Mouse (Mus musculus): Measurements from ENCODE around the gene Rorc.

Gene Rorc

DNA sequence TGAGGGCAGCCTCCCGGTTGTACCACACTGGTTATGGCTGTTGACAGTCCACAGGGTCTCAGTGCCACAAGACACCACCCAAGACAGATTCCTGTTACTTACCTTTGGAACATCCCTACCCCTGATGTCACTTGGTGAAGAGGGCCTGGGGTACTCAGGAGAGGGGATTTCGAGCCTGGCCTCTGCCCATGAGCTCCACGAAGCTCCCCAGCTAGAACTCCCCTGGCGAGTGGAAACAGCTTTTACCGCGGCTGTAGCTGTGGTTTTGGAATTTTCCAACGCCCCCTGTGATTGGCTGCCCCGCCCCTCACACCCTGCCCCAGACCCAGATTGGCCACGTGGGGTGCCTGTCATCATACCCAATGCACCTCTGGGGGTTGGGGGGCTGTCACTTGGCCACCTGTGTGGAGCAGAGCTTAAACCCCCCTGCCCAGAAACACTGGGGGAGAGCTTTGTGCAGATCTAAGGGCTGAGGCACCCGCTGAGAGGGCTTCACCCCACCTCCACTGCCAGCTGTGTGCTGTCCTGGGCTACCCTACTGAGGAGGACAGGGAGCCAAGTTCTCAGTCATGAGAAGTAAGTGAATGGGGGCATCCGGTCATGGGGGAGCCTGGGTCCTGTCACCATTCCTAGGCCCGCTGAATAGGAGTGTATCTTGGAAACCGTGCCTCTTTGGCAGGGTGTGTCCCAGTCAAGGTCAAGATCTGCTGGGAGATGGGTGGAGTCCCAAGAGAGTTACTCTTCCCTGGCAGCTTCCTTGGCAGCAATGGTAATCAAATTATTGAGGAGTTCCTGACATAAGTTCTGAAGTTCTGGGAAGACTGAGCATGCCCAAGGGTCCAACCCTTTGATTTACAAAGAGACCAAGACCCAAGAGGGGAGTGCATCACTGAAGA, 4.7 kb downstream of the Rorc start:
- DNase-seq = no peak

DNA sequence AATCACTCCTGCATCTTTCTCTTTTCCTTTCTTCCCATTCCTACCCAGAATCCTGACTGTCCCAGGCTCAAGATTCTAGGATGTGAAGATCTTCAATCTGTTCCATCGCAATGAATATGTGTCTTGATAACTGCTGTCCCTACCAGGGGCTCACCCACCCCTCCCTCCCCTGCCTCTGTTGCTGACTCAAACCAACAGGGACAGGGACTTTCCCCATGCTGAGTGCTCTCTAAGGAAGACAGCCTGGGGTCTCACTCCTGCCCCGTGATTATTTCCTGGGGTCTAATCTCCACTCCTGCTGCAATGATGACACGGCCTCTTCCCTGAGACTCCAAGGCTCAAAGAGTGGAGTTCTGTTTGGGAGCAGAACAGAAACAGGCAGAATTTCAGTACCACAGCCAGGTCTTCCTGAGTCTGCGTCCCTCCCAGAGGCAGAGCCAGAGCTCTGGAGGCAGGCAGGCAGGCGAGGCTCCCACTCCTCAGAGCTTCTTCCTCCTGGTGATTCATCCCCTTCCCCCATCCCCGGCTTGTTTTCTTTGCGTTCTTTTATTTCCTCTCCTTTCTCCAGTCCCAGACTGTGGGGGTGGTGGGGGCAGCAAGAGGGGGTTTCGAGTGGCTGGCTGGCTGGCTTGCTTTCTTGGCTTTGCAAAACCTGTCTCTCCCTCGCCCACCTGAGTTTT, 7.4 kb downstream of the Rorc start:
- DNase-seq = no peak

DNA sequence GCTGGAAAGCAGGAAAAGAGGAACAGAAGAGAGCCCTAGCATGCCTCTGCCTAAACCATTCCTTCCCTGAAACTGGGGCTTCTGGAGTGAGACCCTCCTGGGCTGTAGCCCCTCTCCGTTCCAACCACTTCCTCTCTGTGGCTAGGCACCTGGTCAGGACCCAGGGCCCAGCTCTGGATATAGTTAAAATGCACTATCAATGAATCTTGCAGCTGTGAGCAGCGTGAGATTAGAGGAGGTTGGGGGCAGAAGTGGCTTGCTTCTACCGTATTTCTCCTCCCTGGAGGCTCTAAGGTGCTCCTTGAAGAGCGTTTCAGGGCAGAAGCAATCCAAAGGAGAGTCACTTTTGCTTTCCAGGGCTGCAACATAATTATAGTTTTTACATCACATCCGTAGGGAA, 9.7 kb downstream of the Rorc start:
- DNase-seq = no peak

DNA sequence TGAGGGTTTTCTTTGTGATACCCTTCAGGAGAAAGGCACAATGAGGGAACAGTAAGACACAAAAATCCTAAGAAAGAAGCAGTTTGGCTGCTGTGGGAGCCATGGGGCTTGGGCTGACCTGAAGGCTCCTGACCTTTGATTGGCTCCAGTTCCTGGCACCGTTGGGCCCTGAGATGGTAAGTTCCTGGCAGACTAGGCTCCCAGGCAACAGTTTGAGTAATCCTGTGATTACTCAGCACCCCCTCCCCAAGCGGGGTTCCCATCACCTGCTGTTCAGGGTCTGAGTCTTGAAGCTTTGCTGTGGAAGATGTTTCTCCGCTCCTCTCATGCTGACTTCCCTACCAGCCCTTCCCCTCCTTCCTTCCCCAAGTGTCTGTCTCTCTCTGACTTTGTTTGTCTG, 10.9 kb downstream of the Rorc start:
- no peak for DNase-seq

DNA sequence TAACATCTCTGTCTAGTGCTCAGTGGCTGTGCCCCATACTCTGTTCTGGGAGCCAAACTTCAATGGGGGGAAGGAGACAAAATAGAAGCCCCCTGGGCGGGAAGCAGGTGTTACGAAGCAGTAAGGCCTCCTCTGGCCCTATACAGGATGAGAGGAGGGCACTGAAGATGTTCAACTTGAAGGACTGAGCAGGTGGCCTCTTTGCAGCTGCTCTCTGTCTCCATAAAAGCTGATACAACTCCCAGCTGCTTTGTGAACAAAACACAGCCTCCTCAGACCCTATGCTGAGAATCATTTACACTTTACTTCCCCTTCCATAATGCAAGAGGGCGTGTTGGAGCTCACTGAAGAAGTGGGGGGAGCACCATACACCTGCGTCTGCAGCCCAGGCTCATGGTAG, 14.1 kb downstream of the Rorc start:
- DNase-seq = no peak

DNA sequence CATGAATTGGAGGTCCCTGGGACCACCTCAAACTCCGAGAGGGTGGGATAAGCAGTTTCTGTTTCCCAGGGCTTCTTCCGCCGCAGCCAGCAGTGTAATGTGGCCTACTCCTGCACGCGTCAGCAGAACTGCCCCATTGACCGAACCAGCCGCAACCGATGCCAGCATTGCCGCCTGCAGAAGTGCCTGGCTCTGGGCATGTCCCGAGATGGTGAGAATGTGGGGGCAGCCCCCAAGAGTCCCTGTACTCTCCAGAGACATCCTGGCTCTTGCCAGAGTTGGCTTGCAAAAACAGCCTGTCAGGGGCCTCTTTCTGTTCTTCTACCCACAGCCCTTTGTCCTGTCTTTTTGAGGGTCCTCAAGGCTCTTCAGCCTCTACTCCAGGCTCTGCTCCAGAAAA, 14.8 kb downstream of the Rorc start:
- DNase-seq = no peak

DNA sequence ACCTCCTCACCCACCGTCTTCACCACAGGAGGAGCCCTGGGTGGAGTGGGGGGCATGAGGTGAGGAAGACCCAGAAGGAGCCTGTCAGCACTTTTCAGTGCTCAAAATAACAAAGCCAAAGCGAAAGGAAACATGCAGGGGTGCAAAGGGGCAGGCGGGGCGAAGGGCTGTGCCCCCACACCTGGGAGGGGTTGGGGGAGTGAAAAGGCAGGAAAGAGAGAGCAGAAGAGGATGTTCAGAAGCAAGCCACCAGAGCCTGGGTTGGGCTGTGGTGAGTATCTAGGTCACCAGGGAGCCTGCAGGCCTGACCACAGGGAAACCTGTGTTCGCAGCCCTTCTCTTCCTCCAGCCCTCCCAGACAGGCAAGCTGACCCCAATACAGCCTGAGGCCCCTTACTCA, 15.5 kb downstream of the Rorc start:
- DNase-seq = no peak

DNA sequence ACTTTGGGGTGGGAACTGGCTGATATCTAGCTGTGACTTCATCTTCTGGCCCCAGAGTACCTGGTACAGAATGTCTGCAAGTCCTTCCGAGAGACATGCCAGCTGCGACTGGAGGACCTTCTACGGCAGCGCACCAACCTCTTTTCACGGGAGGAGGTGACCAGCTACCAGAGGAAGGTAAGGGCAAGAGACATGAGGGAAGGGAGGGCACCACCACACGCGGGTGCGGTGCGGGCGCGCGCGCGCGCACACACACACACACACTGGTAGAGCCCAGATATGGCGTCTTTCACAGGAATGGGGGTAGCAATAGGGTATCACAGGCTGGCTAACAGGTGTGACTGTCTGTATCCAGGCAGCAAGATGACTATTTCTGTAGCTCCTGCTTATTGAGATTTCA, 16.8 kb downstream of the Rorc start:
- no peak for DNase-seq

DNA sequence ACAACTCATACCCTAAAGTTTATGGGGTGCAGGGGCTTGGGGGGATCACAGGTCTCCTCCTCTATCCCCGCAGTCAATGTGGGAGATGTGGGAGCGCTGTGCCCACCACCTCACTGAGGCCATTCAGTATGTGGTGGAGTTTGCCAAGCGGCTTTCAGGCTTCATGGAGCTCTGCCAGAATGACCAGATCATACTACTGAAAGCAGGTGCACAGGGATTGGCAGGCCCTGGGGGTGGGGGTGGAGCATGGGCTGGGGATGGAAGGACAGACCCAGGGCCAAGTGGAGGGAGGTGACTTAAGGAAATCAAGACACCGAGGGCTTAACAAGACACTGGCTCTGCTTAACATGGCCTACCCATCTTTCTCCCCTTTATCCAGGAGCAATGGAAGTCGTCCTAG, 18.4 kb downstream of the Rorc start:
- DNase-seq = no peak

DNA sequence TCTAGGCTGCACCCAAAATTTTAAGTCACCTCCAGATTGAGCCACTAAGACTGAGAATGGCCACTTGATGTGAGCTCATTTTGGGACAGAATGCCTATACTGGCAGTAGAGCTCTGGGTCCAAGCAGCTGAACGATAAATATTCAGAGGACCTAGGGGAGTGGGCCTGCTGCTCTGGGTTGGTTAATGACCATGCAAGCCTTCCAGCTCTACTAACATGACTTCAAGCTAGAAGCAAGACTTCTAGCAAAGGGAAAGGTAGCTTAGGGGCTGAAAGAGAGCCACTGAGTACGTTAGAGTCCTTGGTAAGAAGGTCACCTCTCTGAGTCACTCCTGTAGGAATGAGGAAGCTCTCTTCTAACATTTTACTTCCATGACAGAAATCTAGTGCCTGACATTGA, 19.5 kb downstream of the Rorc start:
- no peak for DNase-seq

DNA sequence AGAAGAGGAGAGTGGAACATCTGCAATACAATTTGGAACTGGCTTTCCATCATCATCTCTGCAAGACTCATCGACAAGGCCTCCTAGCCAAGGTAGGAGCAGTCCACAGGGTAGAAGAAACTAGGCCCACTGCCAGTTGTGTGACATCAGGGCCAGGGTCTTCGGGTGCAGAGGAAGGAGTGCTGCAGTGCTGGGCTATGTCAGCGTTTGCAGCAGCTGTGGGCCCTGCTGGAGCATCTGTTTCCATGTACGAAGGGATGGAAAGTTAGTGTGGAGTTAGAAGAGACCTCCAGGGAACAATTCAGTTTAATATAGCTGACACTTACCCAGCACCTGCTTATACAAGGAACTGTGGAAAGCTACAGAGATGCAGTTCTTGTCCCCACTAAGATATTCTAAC, 20.5 kb downstream of the Rorc start:
- no peak for DNase-seq

DNA sequence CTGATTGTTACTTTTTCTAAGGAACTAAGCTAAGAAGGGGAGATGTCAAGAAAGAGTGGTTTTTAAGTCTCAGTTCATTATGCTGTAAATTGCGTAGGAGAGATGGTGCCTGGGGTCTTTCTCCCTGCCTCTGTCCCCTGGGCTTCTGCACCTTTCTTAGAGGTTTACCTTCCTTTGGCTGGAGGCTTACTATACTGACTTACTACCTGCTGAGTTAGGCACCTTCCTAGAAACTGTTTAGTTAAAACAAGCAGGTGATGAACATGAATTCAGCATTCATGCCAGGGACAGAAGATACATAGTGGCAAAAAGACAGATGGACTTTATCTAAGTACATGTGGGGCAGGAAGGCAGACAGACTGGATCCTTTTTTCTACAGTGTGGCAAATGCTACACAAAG, 23.7 kb downstream of the Rorc start:
- no peak for DNase-seq

DNA sequence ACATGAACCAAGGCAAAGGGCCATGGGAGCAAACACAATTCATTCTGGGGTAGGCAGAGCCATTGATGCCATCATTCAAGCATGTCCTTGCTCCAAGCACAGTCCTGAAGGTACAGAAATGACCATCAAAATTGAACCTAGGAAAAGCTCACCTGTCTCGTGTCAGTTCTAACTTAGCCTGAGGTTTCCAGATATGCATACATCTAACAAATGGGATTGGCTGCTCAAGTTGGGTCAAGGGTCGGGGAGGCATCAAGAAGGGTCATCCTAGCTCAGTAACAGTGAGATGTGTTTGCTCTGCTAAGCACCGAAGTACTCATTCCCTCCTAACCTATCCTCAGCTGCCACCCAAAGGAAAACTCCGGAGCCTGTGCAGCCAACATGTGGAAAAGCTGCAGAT, 24.3 kb downstream of the Rorc start:
- no peak for DNase-seq

DNA sequence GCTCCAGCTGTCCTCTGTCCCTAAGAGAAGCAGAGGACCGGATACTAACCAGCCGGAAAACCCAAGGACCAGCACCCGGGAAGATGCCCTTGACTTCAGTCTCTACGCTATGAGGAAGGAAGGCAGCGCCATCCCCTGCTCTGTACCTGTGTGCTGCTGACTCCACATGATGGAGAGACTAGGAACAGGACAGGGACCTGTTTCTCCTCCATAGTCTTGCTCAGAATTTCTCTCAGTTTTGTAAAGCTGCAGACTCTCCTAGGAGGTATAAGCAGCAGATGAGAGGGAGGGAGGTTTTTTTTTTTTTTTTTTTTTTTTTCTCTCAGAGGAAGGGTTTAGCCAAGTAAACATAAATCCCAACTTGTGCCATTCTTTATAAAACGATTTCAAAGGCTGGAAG, 25.6 kb downstream of the Rorc start, which contains the start of gene Lingo4:
Lingo4 (plus strand) TSS at position 301 of the 400 bp plus-strand sequence.
- DNase-seq = no peak

DNA sequence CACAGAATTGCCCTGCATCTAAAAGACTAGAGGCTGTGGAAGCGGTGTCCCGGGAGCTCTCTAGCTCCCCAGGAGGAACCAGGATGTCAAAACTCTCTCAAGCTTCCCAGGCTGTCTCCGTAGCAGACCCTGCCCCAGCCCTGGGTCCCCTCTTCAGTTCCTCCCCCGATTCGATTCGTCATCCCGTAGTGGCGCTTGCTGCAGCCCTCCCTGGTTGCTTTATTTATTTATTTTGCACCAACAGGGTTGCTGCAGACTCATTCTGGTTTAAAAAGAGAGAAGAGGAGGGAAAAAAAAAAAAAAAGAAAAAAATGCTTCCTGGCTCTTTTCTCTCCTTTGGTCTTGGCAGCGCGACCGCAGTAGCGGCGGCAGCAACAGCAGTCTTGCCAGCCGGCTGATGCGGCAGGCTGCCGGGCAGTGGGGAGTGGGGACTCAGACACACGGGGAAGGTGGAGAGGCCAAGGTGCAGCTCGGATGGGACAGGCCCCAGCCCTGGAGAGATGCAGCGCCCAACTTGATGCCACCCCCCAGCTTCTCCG, 26.4 kb downstream of the Rorc start:
- DNase-seq = peak; percentile 31

DNA sequence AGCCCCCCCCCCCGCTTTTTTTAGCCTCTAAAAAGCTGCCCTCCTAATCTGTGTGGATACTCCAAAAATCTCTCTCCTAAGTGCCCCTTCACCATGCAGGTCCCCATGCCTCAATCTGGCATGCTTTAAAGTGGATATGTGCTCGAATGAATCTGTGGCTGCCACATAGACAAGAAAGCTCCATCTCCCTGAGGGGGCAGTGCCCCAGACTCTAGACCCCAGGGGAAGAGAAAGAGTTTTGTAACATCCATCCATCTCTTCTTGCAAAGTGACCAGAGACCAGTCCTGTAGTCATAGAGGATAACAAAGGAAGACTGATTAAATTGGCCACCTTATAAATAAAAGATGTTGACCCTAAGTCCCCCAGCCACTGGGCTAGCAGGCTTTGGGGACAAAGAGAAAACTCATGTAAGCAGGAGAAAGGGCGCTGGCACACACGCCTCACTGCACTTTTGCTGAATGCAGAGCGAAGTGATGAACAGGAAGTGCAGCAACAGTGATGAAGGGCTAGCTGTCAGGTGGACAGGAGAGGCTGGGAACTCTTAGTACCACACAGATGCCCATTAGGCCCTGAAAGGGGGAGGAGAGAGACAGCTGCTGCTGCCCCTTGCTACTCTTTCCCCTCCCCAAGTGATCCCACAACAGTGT, 27.2 kb downstream of the Rorc start:
- no peak for DNase-seq

DNA sequence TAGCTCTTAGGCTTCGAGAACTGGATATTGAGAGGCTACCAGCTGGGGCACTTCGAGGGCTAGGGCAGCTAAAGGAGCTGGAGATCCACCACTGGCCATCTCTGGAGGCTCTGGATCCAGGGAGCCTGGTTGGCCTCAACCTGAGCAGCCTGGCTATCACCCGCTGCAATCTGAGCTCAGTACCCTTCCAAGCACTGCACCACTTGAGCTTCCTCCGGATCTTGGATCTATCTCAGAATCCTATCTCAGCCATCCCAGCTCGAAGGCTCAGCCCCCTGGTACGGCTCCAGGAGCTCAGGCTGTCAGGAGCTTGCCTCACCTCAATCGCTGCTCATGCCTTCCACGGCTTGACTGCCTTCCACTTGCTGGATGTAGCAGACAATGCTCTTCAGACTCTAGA, 29.9 kb downstream of the Rorc start:
- DNase-seq = no peak

DNA sequence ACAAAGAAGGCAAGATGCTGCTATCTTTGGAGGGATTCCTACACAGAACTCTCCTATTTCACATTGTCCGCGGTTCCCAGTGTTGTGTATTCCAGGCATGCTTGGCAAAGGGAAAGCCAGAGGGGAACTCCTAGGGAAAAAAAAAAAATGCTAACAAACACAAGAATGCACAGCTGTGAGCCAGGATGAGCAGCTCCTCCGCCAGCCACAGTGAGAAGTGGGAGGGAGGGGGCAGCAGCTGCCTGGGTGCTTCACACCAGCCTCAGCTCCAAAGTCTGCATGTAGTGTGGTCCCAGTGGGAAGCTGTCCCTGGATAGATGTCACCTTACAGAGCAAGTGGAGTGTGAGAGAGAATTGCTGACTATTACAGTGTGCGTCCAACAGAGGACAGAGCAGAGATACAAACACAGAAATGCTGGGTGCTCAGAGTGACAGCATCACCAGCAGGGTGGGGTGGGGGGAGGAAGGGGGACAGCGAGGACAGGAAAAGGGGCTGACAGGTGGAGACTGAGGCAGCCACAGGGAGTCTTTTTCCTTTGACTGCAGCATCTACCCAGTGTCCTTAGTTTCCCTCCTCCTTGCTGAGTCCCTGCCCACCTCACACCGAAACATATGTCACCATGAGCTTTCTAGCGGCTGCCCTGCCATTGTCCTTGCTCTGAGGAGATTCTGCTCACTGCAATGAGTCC, 31.9 kb downstream of the Rorc start:
- peak; percentile 31 for DNase-seq

DNA sequence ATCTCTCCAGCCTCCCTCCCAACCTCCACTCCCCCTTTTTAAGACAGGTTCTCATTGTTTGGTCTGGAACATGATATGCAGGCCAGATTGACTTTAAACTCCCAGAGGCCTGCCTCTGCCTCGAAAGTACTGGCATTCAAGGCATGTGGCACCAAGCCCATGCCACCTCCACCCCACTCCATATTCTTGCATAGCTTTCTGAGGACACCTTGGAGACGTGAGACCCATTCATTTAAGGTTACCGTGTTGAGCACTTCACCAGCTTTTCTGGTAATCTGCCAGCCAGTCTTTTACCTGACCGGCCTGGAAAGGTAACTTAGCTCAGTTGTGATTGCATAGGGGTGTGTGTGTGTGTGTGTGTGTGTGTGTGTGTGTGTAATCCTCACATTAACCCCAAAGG, 33.0 kb downstream of the Rorc start:
- DNase-seq = no peak

DNA sequence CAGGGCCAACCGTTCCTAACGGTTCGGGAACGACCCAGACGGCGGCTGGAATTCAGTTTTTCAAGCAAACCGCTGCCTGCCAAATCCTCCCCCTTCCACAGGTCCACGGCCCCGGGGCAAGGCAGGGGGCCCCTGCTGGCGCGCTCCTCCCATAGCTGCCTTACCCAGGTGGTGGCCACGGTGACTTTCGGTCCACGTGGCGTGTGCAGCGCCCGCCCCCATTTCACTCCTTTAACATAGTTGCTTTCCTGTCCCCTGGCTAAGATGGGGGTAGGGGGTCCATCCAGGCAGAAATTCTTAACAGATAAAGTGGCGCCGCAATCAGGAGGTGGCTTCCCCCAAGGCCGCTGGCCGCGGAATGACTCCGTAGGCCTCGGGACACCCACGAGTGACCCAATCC, 39.9 kb downstream of the Rorc start:
- no peak for DNase-seq

DNA sequence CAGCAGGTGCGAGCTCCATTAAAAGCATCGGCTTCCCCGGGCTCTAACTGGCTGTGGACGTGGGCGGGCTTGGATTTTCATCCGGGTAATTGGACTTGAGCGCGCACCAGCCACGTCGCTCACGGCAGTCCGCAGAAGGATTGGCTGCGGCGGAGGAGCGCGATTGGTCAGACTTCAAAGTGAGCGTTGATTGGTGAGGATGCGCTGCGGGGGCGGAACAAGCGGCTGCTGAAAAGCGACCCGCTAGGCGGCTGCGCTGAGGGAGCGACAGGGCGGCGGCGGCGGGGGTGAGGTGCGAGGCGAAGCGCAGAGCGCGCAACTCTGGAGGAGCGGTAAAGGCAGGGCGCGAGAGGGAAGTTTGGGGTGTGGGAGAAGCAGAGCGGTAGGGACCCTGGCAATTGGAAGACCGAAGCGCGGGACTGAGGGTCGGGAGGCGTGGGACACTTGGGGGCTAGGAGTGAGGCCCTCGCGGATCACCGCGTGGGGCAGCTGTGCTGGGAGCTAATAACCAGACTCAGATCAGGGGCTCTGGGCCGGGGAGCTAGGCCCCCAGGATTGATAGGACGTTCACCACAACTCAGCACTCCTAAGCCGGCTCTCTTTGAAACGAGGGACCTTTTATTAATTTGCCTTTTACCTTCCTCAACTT, 40.6 kb downstream of the Rorc start, which contains the start of gene Tdrkh:
Tdrkh (plus strand) TSS at position 243 of the 649 bp plus-strand sequence.
- DNase-seq = peak; percentile 98

DNA sequence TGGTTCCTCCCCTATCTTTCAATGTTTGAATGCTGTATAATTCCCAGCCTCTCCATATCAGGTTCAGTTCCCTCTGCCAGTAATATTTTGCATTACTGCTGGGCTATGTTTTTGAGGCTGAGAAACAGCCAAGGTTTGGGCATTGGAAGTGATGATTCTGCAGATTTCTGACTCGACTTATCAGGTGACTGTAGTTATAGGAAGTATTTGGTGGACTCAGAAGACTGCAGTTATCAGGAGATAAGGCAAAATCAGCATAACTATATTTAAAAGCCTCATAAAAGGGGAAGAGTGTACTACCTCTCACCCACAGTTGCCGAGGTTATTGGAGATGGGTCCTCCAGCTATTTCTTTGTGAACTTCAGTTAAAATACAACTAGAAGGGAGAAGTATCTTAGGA, 58.4 kb downstream of the Rorc start:
- no peak for DNase-seq
